Mouse (Mus musculus): ENCODE measurements at regions not wholly inside any gene's neighbourhood (a gene's known extent, or its start where the extent isn't known, plus 50 kb on each side); places are given as distances from the start of the nearest gene placed in this dataset.

- Histone ChIP-seq H3K27me3 (ENCODE audit: control insufficient read depth, insufficient read depth, low read length) (no peaks in the 10 kb centered on the region), H3K27ac (ENCODE audit: insufficient read depth, low read length) (no peak overlapping the region), H3K4me1 (ENCODE audit: control insufficient read depth, insufficient read depth, low read length) (no peaks in the 10 kb centered on the region), H3K4me3 (replicated peaks; ENCODE audit: insufficient read depth, low read depth, low read length) (no peak overlapping the region)
- TF ChIP-seq POLR2A (IDR thresholded peaks at IDR 0.05; ENCODE audit: borderline replicate concordance, insufficient read depth, low read length) = no peak
- TF ChIP-seq CTCF (IDR thresholded peaks at IDR 0.05; ENCODE audit: borderline replicate concordance, insufficient read depth, low read depth, low read length) = no peak
- DNase-seq = no peak
- WGBS = 62% methylated on average over 2 of the region's 2 CpGs
Measured at GRCm38 (mm10) chr3:99447361-99447760, 207.2 kb downstream of the Tbx15 start.

GRCm38 (mm10) chr3:99447813-99448212 is 207.6 kb downstream of the Tbx15 start:
- Histone ChIP-seq H3K27me3 (ENCODE audit: control insufficient read depth, insufficient read depth, low read length) (no peaks in the 10 kb centered on the region), H3K4me3 (replicated peaks; ENCODE audit: insufficient read depth, low read depth, low read length) (no peak overlapping the region), H3K4me1 (ENCODE audit: control insufficient read depth, insufficient read depth, low read length) (no peaks in the 10 kb centered on the region), H3K27ac (ENCODE audit: insufficient read depth, low read length) (no peak overlapping the region)
- DNase-seq = no peak
- TF ChIP-seq POLR2A (IDR thresholded peaks at IDR 0.05; ENCODE audit: borderline replicate concordance, insufficient read depth, low read length) (no peak), CTCF (IDR thresholded peaks at IDR 0.05; ENCODE audit: borderline replicate concordance, insufficient read depth, low read depth, low read length) (no peak)
- 28% methylated on average over 2 of the region's 2 CpGs for WGBS

- H3K27me3 ChIP-seq (ENCODE audit: control insufficient read depth, insufficient read depth, low read length) = no peaks in the 10 kb centered on the region
- H3K4me1 ChIP-seq (ENCODE audit: control insufficient read depth, insufficient read depth, low read length) = no peaks in the 10 kb centered on the region
- no peak for TF ChIP-seq CTCF (IDR thresholded peaks at IDR 0.05; ENCODE audit: borderline replicate concordance, insufficient read depth, low read depth, low read length)
- TF ChIP-seq POLR2A (IDR thresholded peaks at IDR 0.05; ENCODE audit: borderline replicate concordance, insufficient read depth, low read length) = no peak
- no peak for DNase-seq
- 66% methylated on average over 12 of the region's 12 CpGs for WGBS
- no peak overlapping the region for H3K27ac ChIP-seq (ENCODE audit: insufficient read depth, low read length)
- no peak overlapping the region for H3K4me3 ChIP-seq (replicated peaks; ENCODE audit: insufficient read depth, low read depth, low read length)
Measured at GRCm38 (mm10) chr3:99459036-99459863, 219.1 kb downstream of the Tbx15 start.

GRCm38 (mm10) chr3:99499980-99500379 is 259.8 kb downstream of the Tbx15 start:
- Histone ChIP-seq H3K27me3 (ENCODE audit: control insufficient read depth, insufficient read depth, low read length) (no peaks in the 10 kb centered on the region), H3K27ac (ENCODE audit: insufficient read depth, low read length) (no peak overlapping the region), H3K4me3 (replicated peaks; ENCODE audit: insufficient read depth, low read depth, low read length) (no peak overlapping the region), H3K4me1 (ENCODE audit: control insufficient read depth, insufficient read depth, low read length) (no peaks in the 10 kb centered on the region)
- no peak for TF ChIP-seq CTCF (IDR thresholded peaks at IDR 0.05; ENCODE audit: borderline replicate concordance, insufficient read depth, low read depth, low read length)
- TF ChIP-seq POLR2A (IDR thresholded peaks at IDR 0.05; ENCODE audit: borderline replicate concordance, insufficient read depth, low read length) = no peak
- DNase-seq = peak in 1 of 2 experiments; percentile 34
- WGBS = 89% methylated on average over 14 of the region's 14 CpGs

- no peaks in the 10 kb centered on the region for H3K27me3 ChIP-seq (ENCODE audit: control insufficient read depth, insufficient read depth, low read length)
- TF ChIP-seq POLR2A (IDR thresholded peaks at IDR 0.05; ENCODE audit: borderline replicate concordance, insufficient read depth, low read length) = no peak
- TF ChIP-seq CTCF (IDR thresholded peaks at IDR 0.05; ENCODE audit: borderline replicate concordance, insufficient read depth, low read depth, low read length) = no peak
- no peak overlapping the region for H3K4me3 ChIP-seq (replicated peaks; ENCODE audit: insufficient read depth, low read depth, low read length)
- H3K27ac ChIP-seq (ENCODE audit: insufficient read depth, low read length) = no peak overlapping the region
- WGBS = 79% methylated on average over 2 of the region's 2 CpGs
- H3K4me1 ChIP-seq (ENCODE audit: control insufficient read depth, insufficient read depth, low read length) = no peaks in the 10 kb centered on the region
- DNase-seq = no peak
Measured at GRCm38 (mm10) chr3:99504772-99505171, 264.6 kb downstream of the Tbx15 start.

GRCm38 (mm10) chr3:99512250-99512649 is 272.1 kb downstream of the Tbx15 start:
- H3K4me3 ChIP-seq (replicated peaks; ENCODE audit: insufficient read depth, low read depth, low read length) = no peak overlapping the region
- DNase-seq = no peak
- no peaks in the 10 kb centered on the region for H3K27me3 ChIP-seq (ENCODE audit: control insufficient read depth, insufficient read depth, low read length)
- no peak overlapping the region for H3K27ac ChIP-seq (ENCODE audit: insufficient read depth, low read length)
- WGBS = 81% methylated on average over 1 of the region's 1 CpGs
- H3K4me1 ChIP-seq (ENCODE audit: control insufficient read depth, insufficient read depth, low read length) = no peaks in the 10 kb centered on the region
- TF ChIP-seq POLR2A (IDR thresholded peaks at IDR 0.05; ENCODE audit: borderline replicate concordance, insufficient read depth, low read length) (no peak), CTCF (IDR thresholded peaks at IDR 0.05; ENCODE audit: borderline replicate concordance, insufficient read depth, low read depth, low read length) (no peak)

GRCm38 (mm10) chr3:99512933-99513332 is 272.8 kb downstream of the Tbx15 start:
- Histone ChIP-seq H3K27me3 (ENCODE audit: control insufficient read depth, insufficient read depth, low read length) (no peaks in the 10 kb centered on the region), H3K4me3 (replicated peaks; ENCODE audit: insufficient read depth, low read depth, low read length) (no peak overlapping the region), H3K4me1 (ENCODE audit: control insufficient read depth, insufficient read depth, low read length) (no peaks in the 10 kb centered on the region), H3K27ac (ENCODE audit: insufficient read depth, low read length) (no peak overlapping the region)
- TF ChIP-seq POLR2A (IDR thresholded peaks at IDR 0.05; ENCODE audit: borderline replicate concordance, insufficient read depth, low read length) = no peak
- TF ChIP-seq CTCF (IDR thresholded peaks at IDR 0.05; ENCODE audit: borderline replicate concordance, insufficient read depth, low read depth, low read length) = no peak
- DNase-seq = no peak
- 63% methylated on average over 2 of the region's 2 CpGs for WGBS

GRCm38 (mm10) chr3:99515751-99516150 is 275.6 kb downstream of the Tbx15 start:
- no peak overlapping the region for H3K4me3 ChIP-seq (replicated peaks; ENCODE audit: insufficient read depth, low read depth, low read length)
- TF ChIP-seq CTCF (IDR thresholded peaks at IDR 0.05; ENCODE audit: borderline replicate concordance, insufficient read depth, low read depth, low read length) (no peak), POLR2A (IDR thresholded peaks at IDR 0.05; ENCODE audit: borderline replicate concordance, insufficient read depth, low read length) (no peak)
- H3K27me3 ChIP-seq (ENCODE audit: control insufficient read depth, insufficient read depth, low read length) = no peaks in the 10 kb centered on the region
- 73% methylated on average over 8 of the region's 8 CpGs for WGBS
- no peak for DNase-seq
- H3K27ac ChIP-seq (ENCODE audit: insufficient read depth, low read length) = no peak overlapping the region
- no peaks in the 10 kb centered on the region for H3K4me1 ChIP-seq (ENCODE audit: control insufficient read depth, insufficient read depth, low read length)
